Mouse (Mus musculus) megakaryocyte progenitor cell, adult 5-6 weeks (primary cell): ENCODE measurements around the gene Defb25. TPM values are rescaled to one million over a fixed set of nuclear protein-coding genes. Genes with fewer than 3 reads are reported as not detected.
A peak's percentile ranks its signal among the peaks of the same experiment; 100 is the strongest.
"Not testable (repeated sequence)": the region's sequence is repeated elsewhere in the genome, so short reads cannot be mapped to it uniquely, and the experiment has no call there.

Experiments used
- ATAC-seq: replicated peaks from 2 replicates; pipeline ENCODE4 v1.8.0; 2016; ENCODE audit warnings: mild to moderate bottlenecking, moderate TSS enrichment, inconsistent platforms; ENCODE audit not compliant: poor library complexity
- total RNA-seq, 2 experiments: library from RNA; stranded (forward) in 1 of 2; stranded (reverse) in 1 of 2; fragments of 157-497, 149-512 nt in 1 of 2; fragments of 200-1000 nt in 1 of 2; gene quantifications; 2 replicates each; pipeline versions ENCODE4 v1.2.3 to v1.2.4; 2015 to 2017

Defb25 gene
- total RNA-seq (2015), result not detected in 2 replicates
- not detected in 2 replicates for total RNA-seq (2017)

DNA sequence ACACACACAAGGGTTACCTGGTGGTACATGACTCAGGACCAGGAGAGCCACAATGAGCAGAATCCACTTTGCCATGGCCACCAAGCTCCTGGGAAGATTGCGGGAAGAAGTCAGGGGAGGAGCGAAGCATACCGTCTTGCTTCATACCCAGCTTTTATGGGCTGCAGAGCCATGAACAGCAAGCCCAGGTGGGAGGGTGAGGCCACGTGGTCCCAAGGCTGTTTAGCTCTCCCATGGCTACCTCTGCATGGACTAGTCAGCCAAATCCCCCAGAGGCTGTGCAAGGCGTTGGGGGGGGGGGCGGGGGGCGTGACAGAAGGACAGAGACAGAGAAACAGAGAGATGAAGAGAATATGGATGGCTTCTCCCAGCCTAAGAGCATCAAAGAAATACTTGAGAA is at the start of gene Defb25:
Defb25 (minus strand) TSS at position 101 of the 400 bp plus-strand sequence.
- no peak for ATAC-seq

DNA sequence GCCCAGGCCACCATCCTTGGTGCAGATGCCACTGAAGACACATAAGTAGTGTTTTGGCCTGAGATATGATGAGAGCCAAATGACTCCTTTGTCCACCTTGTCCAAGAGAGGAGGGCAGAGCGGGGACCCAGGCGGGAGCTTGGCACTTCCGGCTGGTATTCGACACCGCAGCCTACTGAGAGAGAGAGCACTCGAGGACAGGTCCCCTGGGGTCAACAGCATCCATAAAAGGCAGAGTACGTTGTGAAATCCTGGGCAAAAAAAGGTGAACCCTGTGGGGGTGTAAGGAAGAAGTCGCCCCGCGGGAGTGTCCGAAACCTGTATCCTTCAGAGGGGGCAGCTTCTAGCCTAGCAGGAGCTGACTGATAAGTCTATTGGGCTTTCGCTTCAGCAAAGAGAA is 49.3 kb upstream of the Defb25 start:
- no peak for ATAC-seq

DNA sequence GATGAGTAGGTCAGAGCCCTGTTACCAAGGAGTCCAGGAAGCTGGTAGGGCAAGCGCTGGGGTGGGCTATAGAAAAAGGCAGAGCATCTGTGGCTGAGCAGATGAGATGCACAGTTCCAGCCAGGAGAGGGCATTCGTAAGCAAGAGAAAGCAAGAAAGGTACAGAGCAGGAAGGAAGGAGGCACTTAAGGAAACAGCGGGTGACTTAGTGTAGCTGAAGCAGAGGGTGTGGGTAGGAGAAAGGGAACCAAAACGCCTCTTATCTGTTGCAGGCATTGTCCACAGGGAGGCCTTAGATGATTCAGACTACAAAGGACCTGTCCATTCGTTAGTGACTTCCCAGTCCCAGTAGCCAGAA is 48.8 kb upstream of the Defb25 start:
- ATAC-seq, result peak; percentile 74

DNA sequence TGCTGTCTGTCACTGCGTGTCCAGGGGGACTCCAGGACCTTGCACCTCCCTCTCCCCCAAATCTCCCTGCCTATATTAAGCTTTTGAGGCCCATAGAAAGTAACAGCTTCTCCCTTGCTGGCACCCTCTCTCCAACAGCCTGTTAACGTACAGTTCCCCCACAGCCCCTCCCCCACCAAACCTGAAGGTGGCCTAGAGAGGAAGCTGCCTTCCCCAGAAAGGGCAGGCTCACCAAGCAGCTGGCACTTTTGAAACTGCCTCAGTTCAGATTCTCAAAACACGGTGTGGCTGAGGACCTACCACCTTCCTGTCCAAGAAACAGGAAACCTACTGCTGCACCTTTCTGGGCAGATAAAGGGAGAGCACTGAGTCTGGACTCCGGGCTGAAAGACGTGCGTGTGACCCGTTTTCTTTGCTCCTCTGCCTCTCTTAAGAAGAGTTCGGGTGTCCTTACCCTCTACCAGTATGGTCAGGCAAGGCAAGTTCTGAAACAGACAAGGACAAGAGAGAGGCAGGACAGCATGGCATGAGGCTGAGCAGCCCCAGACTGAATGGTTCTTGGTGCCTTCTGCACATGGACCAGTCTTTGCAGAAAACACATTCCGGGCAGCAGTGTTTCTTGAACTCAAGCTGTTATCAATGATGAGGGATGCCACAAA is 48.3 kb upstream of the Defb25 start:
- peak; percentile 44 for ATAC-seq

DNA sequence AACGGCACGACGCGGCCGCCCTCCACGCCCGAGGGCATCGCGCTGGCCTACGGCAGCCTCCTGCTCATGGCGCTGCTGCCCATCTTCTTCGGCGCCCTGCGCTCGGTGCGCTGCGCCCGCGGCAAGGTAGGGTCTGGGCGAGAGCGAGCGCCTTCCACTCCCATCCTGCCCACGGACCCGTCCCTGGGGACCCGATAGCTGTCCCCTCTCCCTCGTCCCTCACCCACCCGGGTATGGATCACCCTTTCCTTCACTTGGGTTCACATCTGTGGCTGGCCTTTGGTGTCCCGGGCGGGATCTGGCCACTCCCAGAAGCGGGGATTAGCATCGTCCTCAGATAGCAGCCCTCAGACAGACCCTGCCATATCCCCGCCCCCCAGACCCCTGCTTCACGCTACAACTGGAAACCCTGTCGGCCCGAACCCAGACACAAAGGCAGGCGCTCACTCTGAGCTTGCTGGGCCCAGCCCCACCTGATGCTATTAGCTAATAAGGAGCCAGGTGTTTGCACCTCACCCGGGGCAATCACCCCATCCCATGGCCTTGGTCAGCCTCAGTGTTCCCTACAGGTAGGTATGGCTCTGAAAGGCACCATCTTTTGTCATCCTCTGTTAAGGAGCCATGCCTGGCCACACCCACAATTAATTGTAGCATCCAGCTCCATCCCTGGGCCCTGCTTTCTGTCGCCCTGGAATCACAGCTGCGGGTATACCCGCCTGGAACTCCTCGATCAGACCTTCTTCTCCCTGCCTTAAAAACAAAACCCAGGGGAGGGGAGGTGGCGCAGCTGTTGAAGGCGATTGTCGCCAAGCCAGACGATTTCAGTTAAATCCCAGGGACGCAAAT is 47.0 kb upstream of the Defb25 start:
- ATAC-seq, result no peak

DNA sequence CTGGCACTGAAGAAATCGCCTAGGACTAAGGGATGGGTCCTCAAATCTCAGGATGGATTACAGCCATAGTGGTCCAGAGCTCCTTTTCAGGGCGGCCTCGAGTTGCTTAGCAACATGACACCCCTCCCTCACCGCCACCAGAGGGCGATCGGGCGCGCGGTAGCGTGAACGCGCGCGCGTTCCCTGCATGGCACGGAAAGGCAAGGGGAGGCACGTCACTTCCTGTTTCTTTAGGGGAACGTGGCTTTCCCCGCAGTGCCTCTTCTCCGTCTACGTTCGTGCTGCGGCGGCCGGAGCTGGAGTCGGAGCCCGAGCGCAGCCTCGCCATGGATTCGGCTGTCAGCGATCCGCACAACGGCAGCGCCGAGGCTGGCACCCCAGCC is 46.4 kb upstream of the Defb25 start, which contains the start of gene H13:
H13 (plus strand) TSS at position 206 of the 383 bp plus-strand sequence.
- peak; percentile 92 for ATAC-seq

DNA sequence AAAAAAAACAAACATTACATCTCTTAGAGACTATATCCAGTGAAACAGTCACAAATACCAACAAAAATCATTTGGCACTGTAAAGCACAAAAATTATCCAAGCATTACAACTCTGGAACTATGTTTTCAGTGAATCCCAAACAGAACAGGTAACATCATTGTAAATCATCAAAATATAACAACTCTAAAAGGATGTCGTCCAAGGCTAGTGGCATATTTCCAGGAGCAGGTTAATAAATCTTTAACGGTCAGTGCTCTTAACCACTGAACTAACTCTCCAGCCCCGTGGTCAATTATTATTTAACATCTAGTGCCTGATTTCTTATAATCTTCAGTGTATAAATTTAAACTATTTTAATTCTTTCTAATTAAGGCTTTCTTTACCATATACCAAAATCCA is 43.3 kb upstream of the Defb25 start:
- not testable (repeated sequence) for ATAC-seq

DNA sequence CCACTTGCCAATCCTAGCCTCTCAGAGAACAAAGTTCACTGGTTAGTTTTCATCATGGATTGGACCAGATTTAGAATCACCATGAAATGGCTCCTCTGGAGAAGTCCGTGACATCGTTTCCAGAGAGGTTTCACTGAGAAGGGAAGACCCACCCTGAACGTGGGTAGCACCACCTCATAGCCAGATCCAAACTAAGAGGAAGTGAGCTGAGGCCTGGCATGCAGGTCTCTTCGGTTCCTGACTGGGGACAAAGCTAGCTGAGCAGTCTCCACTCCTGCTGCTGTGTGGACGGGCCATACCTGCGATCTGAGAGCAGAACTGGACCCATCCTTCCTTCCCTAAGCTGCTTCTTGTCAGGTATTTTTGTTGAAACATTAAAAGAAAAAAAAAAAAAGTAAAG is 38.3 kb upstream of the Defb25 start:
- ATAC-seq, result peak; percentile 72

DNA sequence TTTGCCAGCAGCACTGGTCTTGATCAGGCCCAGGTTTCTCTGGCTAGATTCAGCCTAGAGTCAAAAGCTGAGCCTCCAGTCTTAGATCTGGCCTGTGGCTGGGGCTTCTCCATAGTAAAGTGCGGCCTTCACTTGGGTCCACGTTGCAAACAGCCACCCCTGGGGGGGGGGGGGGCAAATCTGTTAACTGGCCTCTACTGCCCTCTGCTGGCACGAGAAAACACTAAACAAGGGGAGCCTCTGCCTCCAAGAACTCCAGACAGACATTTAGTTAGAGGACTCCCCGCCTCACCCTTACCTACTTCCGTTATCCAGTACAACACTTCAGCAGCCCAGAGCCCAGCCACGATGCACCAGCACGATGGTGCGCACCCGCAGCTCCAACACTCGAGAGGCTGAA is 34.5 kb upstream of the Defb25 start:
- 0 out of 2 replicates have a peak, but pooled peaks have one; percentile 26 for ATAC-seq

DNA sequence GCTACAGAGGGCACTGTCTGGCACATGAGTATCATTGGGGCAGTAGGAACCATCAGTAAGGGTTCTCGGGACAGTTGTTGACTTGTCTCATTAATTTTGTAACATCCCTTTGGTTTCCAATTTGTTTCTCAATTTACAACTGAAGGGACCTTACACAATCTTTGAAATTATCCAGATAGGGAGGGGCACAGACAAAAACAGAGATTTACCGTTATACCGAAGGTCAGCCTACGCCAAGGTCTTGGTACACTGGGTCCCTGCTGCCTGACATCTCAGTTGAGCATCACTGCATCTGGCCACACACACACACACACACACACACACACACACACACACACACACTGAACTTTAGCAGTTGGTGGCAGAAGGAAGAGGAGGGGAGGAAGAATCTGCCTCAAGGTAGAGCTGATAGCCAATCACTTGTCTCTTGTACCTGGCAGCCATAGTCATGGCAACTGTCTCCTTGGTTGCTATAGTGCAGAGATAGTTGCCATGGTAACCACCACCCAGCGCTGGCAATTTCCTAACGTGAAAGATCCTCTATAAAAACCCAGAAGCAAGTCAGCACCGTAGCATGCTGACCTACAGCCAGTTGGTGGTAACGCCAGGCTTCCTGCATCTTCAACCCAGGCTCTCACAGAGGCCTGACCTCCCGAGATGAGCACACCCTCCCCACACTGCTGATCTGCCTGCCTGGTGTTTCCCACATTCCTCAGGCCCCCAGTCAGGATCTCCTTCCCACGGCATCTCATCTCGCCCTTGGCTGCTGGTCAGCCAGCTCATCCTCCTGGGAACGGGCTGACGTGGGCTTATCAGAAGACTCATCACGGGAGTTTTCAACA is 31.2 kb upstream of the Defb25 start:
- peak; percentile 51 for ATAC-seq

DNA sequence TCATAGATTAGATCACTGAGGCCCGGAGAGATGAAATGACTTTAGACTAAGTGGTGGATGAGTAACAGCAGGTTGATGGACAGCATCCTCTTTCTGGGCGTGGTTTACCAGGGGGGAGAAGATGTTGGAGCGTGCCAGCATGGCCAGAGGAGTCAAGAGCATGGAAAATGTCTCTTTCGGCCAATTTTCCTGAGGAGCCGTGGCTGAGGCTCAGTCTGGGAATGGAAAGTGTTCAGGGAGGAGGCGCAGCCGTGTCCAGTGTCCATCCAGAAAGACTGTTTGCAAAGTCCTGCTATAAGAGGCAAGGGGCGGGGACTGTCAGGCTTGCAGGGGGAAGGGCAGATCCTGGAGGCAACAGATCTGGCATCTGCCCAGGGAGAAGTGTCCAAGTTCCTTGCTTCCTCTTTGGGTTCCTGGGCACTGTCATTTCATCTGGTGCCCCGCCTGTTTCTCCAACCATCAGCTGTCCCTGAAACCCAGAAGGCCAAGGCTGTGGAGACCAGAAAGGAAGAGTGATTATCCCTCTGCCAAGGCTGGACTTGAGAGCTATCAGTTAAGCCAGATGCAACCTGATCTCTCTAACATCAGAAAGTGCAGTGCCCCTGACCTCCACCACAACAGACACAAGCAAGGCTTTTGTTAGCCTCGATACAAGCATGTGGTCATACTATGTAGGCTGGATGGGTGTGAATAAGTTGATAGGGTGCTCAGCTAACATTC is 30.2 kb upstream of the Defb25 start:
- ATAC-seq, result peak; percentile 73

DNA sequence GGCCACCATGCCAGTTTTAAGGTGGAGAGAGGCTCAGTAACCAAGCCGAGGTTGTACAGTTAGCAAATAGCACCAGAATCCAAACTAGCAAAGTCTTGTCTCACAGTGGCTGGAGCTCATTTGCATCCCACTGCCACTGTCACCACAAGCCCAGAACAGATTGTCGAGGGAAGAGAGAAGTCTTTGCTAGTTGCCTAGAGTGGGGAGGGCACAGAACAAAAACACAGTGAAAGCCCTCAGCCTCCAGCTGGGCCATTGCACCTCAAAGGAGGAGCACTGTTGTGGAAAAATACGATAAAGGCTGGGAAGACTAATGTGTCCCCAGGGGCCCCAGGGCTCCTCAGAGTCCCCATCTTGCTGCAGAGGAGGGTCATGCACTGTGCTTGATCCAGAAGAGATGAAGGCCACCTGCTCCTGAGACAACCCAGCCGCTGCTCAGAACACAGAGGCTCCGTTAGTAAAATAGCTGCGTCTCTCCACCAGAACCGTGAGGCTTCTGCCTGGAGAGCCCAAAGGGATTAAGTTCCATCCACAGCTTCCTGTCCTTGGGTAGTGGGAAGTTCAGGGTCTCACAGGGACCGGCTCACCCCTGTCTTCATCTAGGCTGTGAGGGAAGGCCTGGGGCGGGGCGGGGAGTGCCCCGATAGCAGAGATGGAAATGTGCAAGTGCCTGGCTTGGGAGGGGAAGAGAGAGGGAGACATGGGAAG is 16.7 kb upstream of the Defb25 start:
- ATAC-seq, result no peak

DNA sequence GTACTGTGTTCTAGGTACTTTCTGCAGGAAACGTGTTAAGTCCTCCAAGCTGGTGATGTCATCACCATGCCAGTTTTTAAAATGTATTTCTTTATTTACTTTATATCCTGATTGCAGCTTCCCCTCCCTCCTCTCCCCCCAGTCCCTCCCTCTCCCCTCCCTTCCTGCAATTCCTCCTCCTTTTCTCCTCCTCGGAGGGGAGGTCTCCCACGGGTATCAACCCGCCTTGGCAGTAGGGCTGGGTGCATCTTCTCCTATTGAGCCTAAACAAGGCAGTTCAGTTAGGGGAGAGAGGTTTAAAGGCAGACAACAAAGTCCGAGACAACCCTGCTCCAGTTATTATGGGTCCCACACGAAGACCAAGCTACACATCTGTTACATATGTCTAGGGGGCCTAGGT is 16.0 kb upstream of the Defb25 start:
- ATAC-seq, result no peak

DNA sequence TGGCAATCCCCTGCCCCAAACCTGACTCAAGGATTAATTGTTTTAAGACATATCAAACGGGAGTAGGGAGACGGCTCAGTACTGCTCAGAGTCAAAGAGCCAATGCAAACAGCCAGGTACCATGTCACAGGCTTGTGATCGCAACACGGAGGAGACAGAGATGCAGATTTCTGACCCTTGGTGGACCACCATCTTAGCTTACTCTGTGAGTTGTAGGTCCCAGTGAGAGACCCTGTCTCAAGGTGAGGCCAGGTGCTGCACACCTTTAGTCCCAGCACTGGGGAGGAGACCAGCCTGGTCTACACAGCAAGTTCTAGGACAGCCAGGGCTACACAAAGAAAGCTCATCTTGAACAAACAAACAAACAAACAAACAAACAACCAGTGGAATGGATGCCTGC is 14.5 kb upstream of the Defb25 start:
- ATAC-seq, result no peak

DNA sequence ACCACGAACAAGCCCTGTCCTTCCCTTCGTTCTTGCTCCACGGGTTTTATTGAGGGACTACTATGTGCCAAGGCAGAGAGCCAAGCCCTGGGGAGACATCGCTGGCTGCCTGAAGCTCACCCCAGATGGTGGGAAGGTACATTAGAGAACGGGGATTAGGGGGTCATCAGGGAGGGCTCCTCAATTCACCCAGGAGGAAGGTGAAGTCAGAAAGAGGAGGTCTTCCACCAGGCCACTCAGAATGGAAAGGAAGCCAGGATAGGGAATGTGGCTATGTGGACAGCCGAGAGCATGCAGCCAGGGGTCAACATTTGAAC is 14.1 kb upstream of the Defb25 start:
- no peak for ATAC-seq

DNA sequence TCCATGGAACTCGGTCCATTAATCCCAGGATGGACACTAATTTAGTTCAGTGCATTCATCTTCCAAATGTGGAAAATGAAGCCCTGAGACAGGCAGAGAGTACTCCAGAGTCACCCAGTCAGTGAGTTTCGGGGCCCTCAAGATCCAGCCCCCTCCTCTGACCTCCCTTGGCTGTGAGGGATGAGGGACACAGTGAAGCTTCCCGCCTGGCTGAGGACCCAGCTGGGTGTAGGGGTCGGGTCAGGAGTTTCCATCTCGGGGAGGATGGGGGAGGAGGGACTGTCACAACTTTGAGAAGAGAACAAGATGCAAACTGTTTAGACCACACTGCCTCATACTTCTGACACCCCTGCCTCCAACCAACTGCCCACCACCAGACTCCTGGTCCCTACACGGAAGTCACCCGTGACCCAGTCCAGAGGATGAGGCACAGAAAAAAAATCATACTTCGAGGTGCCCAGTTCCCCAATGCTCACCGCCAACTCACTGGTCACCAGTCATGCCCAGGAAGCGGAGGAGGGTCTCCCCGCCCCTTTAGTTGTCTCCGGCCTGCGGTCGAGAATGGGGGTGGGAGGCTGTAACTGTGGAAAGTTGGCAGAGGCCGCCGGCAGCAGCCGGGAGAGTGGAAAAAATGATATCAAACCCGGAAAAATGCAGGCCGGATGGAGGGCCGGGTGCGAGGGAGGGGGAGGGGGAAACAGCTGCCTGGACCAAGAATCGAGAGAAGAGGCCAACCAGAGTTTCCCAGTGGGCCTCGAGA is 13.6 kb upstream of the Defb25 start:
- no peak for ATAC-seq

DNA sequence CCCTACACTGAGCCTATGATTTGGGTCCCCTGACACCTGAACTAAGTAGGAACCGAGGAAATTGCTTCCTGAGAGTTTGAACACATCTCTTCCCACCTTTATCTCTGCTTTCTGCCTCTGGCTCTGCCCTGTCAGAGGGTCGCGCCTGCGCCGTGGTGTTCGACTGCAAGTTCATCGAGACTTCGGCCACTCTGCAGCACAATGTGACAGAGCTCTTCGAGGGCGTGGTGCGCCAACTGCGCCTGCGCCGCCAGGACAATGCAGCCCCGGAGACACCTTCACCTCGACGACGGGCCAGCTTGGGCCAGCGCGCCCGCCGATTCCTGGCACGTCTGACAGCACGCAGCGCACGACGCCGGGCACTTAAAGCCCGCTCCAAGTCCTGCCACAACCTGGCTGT is 11.5 kb upstream of the Defb25 start:
- ATAC-seq, result no peak

DNA sequence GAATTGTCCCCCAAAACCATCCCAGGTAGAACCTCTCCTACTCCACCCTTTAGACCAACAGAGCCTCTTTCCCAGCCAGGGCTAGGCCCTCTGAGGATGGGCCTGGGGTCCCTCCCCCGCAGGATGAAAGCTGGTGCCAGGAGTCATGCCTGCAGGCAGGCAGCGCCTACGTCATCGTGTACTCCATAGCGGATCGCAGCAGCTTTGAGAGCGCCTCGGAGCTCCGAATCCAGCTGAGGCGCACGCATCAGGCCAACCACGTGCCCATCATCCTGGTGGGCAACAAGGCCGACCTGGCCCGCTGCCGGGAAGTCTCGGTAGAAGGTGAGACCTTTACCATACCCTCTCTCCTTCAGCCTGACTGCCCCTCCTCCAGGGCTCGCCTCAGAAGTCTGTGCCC is 10.5 kb upstream of the Defb25 start:
- no peak for ATAC-seq

DNA sequence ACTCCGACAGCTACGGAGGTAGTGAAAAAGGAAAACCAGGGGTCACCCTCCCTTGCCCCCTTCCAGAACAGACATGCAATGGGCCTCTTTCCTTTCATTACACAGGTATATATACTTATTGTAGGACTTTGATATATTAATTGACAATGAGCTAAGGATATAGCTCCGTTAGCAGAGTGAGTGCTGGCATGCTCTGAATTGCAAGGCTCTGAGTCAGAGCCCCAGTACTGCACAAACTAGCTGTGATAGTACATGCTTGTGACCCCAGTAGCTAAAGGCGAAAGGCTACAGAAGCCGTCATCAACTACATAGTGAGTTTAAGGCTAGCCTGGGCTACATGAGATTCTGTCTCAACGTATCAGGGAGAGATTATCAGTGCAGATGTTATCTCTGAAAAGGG is 7.1 kb upstream of the Defb25 start:
- ATAC-seq, result no peak

DNA sequence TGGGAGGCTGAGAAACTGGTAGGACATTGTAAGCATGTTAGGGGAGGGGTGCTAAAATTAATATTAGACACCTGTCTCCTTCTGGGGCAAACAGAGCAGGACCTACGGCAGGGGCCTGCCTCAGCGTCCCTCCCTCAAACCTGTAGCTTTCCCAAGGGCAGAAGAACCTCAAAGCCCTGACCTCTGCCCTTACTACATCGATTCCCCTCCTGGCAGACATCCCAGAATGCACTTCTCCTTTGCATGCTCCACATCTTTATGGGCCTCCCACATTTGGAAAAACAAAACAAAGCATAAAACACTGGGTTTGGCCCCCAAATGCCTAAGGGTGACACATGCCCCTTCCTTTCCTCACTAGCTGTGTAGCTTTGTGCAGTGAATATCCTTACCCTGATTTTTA is 6.4 kb upstream of the Defb25 start:
- no peak for ATAC-seq
